Mouse (Mus musculus) heart, embryonic 14.5 days (tissue): ENCODE data around the gene Mab21l3. TPM values are rescaled to one million over a fixed set of nuclear protein-coding genes. Genes with fewer than 3 reads are reported as not detected.

ENCODE experiments used
- ATAC-seq: fragments of 200-750 bp; cut with Nextera tagmentation; 2 replicates; pipeline ENCODE4 v1.8.0; 2017; ENCODE audit warnings: low read depth, moderate TSS enrichment; ENCODE audit not compliant: insufficient number of reproducible peaks, insufficient read depth, low FRiP score
- H3K27ac ChIP-seq, 2 experiments: fragments of 200-500 bp in 1 of 2; fragments of 300-500 bp in 1 of 2; sonication (generic) in 1 of 2; replicated peaks in 1 of 2; 2 replicates each; pipeline ENCODE4 v1.5.1; 2012 to 2014; ENCODE audit warnings: low read depth in 2 of 2, low read length in 2 of 2, control low read depth in 1 of 2, mild to moderate bottlenecking in 1 of 2, mixed read lengths in 1 of 2; ENCODE audit not compliant: control insufficient read depth in 1 of 2, insufficient read depth in 1 of 2
- H3K27me3 ChIP-seq: fragments of 300-500 bp; sonication (generic); 2 replicates; pipeline ENCODE4 v1.6.1; 2014; ENCODE audit warnings: mild to moderate bottlenecking, low read length, control low read depth; ENCODE audit not compliant: control insufficient read depth, insufficient read depth
- H3K36me3 ChIP-seq: fragments of 300-500 bp; sonication (generic); 2 replicates; pipeline ENCODE4 v1.6.1; 2014; ENCODE audit warnings: mild to moderate bottlenecking, control low read depth, low read length, mixed read lengths; ENCODE audit not compliant: control insufficient read depth, insufficient read depth
- H3K4me1 ChIP-seq, 2 experiments: fragments of 200-500 bp in 1 of 2; fragments of 300-500 bp in 1 of 2; sonication (generic) in 1 of 2; 2 replicates each; pipeline ENCODE4 v1.6.1; 2012 to 2014; ENCODE audit warnings: low read length in 2 of 2, control low read depth in 1 of 2, mixed read lengths in 1 of 2; ENCODE audit not compliant: control insufficient read depth in 2 of 2, insufficient read depth in 2 of 2
- H3K4me2 ChIP-seq: fragments of 300-500 bp; sonication (generic); 2 replicates; pipeline ENCODE4 v1.6.1; 2014; ENCODE audit warnings: mild to moderate bottlenecking, low read length
- H3K4me3 ChIP-seq, 2 experiments: fragments of 200-500 bp in 1 of 2; fragments of 300-500 bp in 1 of 2; sonication (generic) in 1 of 2; 2 replicates each; pipeline ENCODE4 v1.5.1; 2012 to 2014; ENCODE audit warnings: low read length in 2 of 2, mild to moderate bottlenecking in 2 of 2, control low read depth in 1 of 2, low read depth in 1 of 2, moderate library complexity in 1 of 2; ENCODE audit not compliant: control insufficient read depth in 1 of 2, insufficient read depth in 1 of 2
- H3K9ac ChIP-seq: fragments of 300-500 bp; sonication (generic); 2 replicates; pipeline ENCODE4 v1.6.1; 2014; ENCODE audit warnings: mild to moderate bottlenecking, low read length
- H3K9me3 ChIP-seq: fragments of 300-500 bp; sonication (generic); 2 replicates; pipeline ENCODE4 v1.6.1; 2016; ENCODE audit warnings: low read length, control low read depth; ENCODE audit not compliant: control insufficient read depth
- WGBS: fragments of 180-500 bp; shearing (Covaris S2); extraction: QIAGEN DNeasy Blood & Tissue Kit; methylation state at CpG from one replicate; pipeline ENCODE4 v1.1.7; 2014; 5-methylcytosine and 5-hydroxymethylcytosine counted together
- polyA plus RNA-seq: library from polyadenylated mRNA; unstranded; fragments of >200 nt; fragmentation: Nextera tagmentation; extraction: Ambion mirVana; gene quantifications from 2 replicates; pipeline ENCODE4 v1.2.1, GENCODE M21; 2014

Mab21l3 gene
- polyA plus RNA-seq, result 0.09 and 0.13 TPM in 2 replicates

GRCm38 (mm10) chr3:101848816-101849215, at the start of gene Mab21l3:
Gene Mab21l3, minus strand, starts transcription at chr3:101848959.
- no peaks in the 10 kb centered on the region for H3K9me3 ChIP-seq
- H3K4me2 ChIP-seq, result no peak within 1 kb of the TSS
- H3K27me3 ChIP-seq, result no peaks in the 10 kb centered on the region
- H3K4me3 ChIP-seq, result no peak within 1 kb of the TSS
- no peak within 1 kb of the TSS for H3K27ac ChIP-seq
- peaks cover 3 to 5% of the 10 kb centered on the region in 2 experiments; a peak in 1 of 4 replicates for H3K4me1 ChIP-seq
- H3K9ac ChIP-seq, result no peak within 1 kb of the TSS
- no peaks in the 10 kb centered on the region for H3K36me3 ChIP-seq
- no peak for ATAC-seq
- WGBS, result 78% methylated on average over 5 of the region's 5 CpGs

- Histone ChIP-seq H3K27me3 (no peaks in the 10 kb centered on the region), H3K27ac (no peak overlapping the region), H3K36me3 (peaks cover 15% of the 10 kb centered on the region), H3K4me3 (no peak overlapping the region), H3K9ac (no peak overlapping the region), H3K9me3 (no peaks in the 10 kb centered on the region), H3K4me1 (peaks cover 6 to 10% of the 10 kb centered on the region in 2 experiments), H3K4me2 (no peak overlapping the region)
- no peak for ATAC-seq
- 86% methylated on average over 15 of the region's 15 CpGs for whole genome bisulfite sequencing
These were observed 48.7 kb upstream of the Mab21l3 start for GRCm38 (mm10) chr3:101897377-101897974.

- H3K36me3 ChIP-seq, result peaks cover 15% of the 10 kb centered on the region
- peaks cover 4 to 5% of the 10 kb centered on the region in 2 experiments for H3K4me1 ChIP-seq
- H3K9me3 ChIP-seq, result no peaks in the 10 kb centered on the region
- no peak overlapping the region for H3K27ac ChIP-seq
- no peaks in the 10 kb centered on the region for H3K27me3 ChIP-seq
- H3K4me2 ChIP-seq, result no peak overlapping the region
- H3K4me3 ChIP-seq, result no peak overlapping the region
- ATAC-seq, result no peak
- H3K9ac ChIP-seq, result no peak overlapping the region
- WGBS, result 22% methylated on average over 9 of the region's 9 CpGs
These were observed 48.1 kb upstream of the Mab21l3 start for GRCm38 (mm10) chr3:101896893-101897292.

GRCm38 (mm10) chr3:101895376-101895910, 46.7 kb upstream of the Mab21l3 start:
- H3K4me3 ChIP-seq, result no peak overlapping the region
- 76% methylated on average over 7 of the region's 7 CpGs for WGBS
- H3K4me2 ChIP-seq, result no peak overlapping the region
- no peaks in the 10 kb centered on the region for H3K4me1 ChIP-seq
- H3K9ac ChIP-seq, result no peak overlapping the region
- ATAC-seq, result no peak
- no peak overlapping the region for H3K27ac ChIP-seq
- no peaks in the 10 kb centered on the region for H3K9me3 ChIP-seq
- H3K36me3 ChIP-seq, result peaks cover 15% of the 10 kb centered on the region
- H3K27me3 ChIP-seq, result no peaks in the 10 kb centered on the region

- no peak overlapping the region for H3K9ac ChIP-seq
- H3K4me2 ChIP-seq, result no peak overlapping the region
- WGBS, result 48% methylated on average over 3 of the region's 3 CpGs
- ATAC-seq, result peak; percentile 50; the same call in 1 of the 2 replicates
- no peaks in the 10 kb centered on the region for H3K9me3 ChIP-seq
- no peak overlapping the region for H3K27ac ChIP-seq
- no peaks in the 10 kb centered on the region for H3K36me3 ChIP-seq
- no peak overlapping the region for H3K4me3 ChIP-seq
- peaks cover 0 to 2% of the 10 kb centered on the region in 2 experiments; a peak in 2 of 4 replicates for H3K4me1 ChIP-seq
- no peaks in the 10 kb centered on the region for H3K27me3 ChIP-seq
These were observed 36.8 kb upstream of the Mab21l3 start for GRCm38 (mm10) chr3:101885591-101885990.

GRCm38 (mm10) chr3:101885041-101885440, 36.3 kb upstream of the Mab21l3 start:
- no peak for ATAC-seq

GRCm38 (mm10) chr3:101883902-101884301, 35.1 kb upstream of the Mab21l3 start:
- 70% methylated on average over 3 of the region's 3 CpGs for WGBS
- Histone ChIP-seq H3K36me3 (peaks cover 12% of the 10 kb centered on the region), H3K4me3 (no peak overlapping the region), H3K27me3 (no peaks in the 10 kb centered on the region), H3K4me1 (peaks cover 0 to 2% of the 10 kb centered on the region in 2 experiments; a peak in 2 of 4 replicates), H3K9ac (no peak overlapping the region), H3K4me2 (no peak overlapping the region), H3K27ac (no peak overlapping the region), H3K9me3 (no peaks in the 10 kb centered on the region)
- ATAC-seq, result no peak

More at GRCm38 (mm10) chr3:101885041-101885440, 36.3 kb upstream of the Mab21l3 start:
- WGBS, result 65% methylated on average over 4 of the region's 4 CpGs
- Histone ChIP-seq H3K27ac (no peak overlapping the region), H3K27me3 (no peaks in the 10 kb centered on the region), H3K9ac (no peak overlapping the region), H3K9me3 (no peaks in the 10 kb centered on the region), H3K4me3 (no peak overlapping the region), H3K4me2 (no peak overlapping the region), H3K36me3 (0 out of 2 replicates have a peak, but pooled peaks cover under 1% of the 10 kb centered on the region), H3K4me1 (peaks cover 0 to 2% of the 10 kb centered on the region in 2 experiments; a peak in 2 of 4 replicates)
